Mouse (Mus musculus): ENCODE results near the gene Mtmr14. TPM values are rescaled to one million over a fixed set of nuclear protein-coding genes. Genes with fewer than 3 reads are reported as not detected.

The Mtmr14 gene
- polyA plus RNA-seq, 1 experiment: 19.5 TPM

DNA sequence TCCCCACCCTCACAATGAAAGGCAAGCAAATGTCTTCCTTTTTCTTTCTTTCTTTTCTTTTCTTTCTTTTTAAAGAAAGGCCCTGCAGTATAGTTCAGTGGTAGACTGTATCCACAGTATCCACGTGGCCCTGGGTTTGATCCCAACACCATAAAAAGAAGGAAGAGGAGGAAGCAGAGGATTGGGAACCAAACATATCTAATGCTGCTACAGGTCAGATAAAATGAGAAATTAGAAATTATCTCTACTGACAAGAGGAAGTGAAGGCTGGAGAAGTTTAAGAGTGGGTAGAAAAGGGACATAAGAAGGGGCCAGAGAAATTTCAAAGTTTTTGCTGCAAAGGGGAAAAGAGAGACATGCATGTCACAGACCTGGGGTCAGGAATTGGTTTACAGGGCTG, 48.7 kb downstream of the Mtmr14 start:
- Histone ChIP-seq H3K27me3 (ENCODE audit: control insufficient read depth, insufficient read depth, insufficient read length) (peaks cover 36% of the 10 kb centered on the region), H3K4me3 (ENCODE audit: insufficient read depth, poor library complexity, severe bottlenecking) (no peak overlapping the region), H3K79me2 (ENCODE audit: control insufficient read depth, insufficient read depth) (no peaks in the 10 kb centered on the region), H3K79me3 (ENCODE audit: low read depth) (no peaks in the 10 kb centered on the region), H3K36me3 (ENCODE audit: control insufficient read depth, insufficient read depth) (no peaks in the 10 kb centered on the region), H3ac (ENCODE audit: control insufficient read depth, insufficient read length, low read depth) (no peak overlapping the region)
- no peak for TF ChIP-seq MYOD1 (IDR thresholded peaks at IDR 0.05; ENCODE audit: control insufficient read depth, insufficient read length, low read depth)
- TF ChIP-seq CTCF (IDR thresholded peaks at IDR 0.05; ENCODE audit: control insufficient read depth, insufficient read depth, insufficient read length): no peak
- TF ChIP-seq MAX (IDR thresholded peaks at IDR 0.05): no peak
- no peak for TF ChIP-seq USF1 (IDR thresholded peaks at IDR 0.05; ENCODE audit: low read depth)
- TF ChIP-seq CEBPB (IDR thresholded peaks at IDR 0.05; ENCODE audit: low read depth): no peak
- no peak for TF ChIP-seq MYOG (IDR thresholded peaks at IDR 0.05; ENCODE audit: control insufficient read depth, extremely low read depth, insufficient read length)
- TF ChIP-seq FOSL1 (IDR thresholded peaks at IDR 0.05; ENCODE audit: insufficient read depth, low read length, poor library complexity, severe bottlenecking): no peak

DNA sequence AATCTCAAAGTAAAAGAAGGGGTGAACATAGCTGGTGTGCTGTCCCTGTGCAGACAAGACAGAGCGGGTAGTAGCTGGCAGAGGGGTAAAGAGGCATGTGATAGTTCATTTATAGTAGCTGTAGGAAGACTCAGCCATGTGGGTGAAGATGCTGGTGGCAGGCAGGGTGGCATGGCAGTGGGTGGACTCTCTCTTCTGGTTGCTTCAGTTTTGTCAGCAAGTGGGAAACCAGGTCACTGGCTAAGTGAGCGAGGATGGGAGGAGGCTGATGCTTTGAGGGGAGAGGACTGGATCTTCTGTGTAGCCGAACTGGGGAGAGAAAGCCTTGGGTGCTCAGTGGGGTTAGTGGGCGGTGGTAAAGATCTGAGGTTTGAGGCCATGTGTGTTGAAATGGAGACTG, 49.6 kb downstream of the Mtmr14 start:
- Histone ChIP-seq H3ac (ENCODE audit: control insufficient read depth, insufficient read length, low read depth) (no peak overlapping the region), H3K36me3 (ENCODE audit: control insufficient read depth, insufficient read depth) (no peaks in the 10 kb centered on the region), H3K4me3 (ENCODE audit: insufficient read depth, poor library complexity, severe bottlenecking) (no peak overlapping the region), H3K79me3 (ENCODE audit: low read depth) (no peaks in the 10 kb centered on the region), H3K79me2 (ENCODE audit: control insufficient read depth, insufficient read depth) (no peaks in the 10 kb centered on the region), H3K27me3 (ENCODE audit: control insufficient read depth, insufficient read depth, insufficient read length) (peaks cover 39% of the 10 kb centered on the region)
- TF ChIP-seq MAX (IDR thresholded peaks at IDR 0.05) (no peak), USF1 (IDR thresholded peaks at IDR 0.05; ENCODE audit: low read depth) (no peak), FOSL1 (IDR thresholded peaks at IDR 0.05; ENCODE audit: insufficient read depth, low read length, poor library complexity, severe bottlenecking) (no peak), CTCF (IDR thresholded peaks at IDR 0.05; ENCODE audit: control insufficient read depth, insufficient read depth, insufficient read length) (no peak), CEBPB (IDR thresholded peaks at IDR 0.05; ENCODE audit: low read depth) (no peak), MYOD1 (IDR thresholded peaks at IDR 0.05; ENCODE audit: control insufficient read depth, insufficient read length, low read depth) (no peak), MYOG (IDR thresholded peaks at IDR 0.05; ENCODE audit: control insufficient read depth, extremely low read depth, insufficient read length) (no peak)

DNA sequence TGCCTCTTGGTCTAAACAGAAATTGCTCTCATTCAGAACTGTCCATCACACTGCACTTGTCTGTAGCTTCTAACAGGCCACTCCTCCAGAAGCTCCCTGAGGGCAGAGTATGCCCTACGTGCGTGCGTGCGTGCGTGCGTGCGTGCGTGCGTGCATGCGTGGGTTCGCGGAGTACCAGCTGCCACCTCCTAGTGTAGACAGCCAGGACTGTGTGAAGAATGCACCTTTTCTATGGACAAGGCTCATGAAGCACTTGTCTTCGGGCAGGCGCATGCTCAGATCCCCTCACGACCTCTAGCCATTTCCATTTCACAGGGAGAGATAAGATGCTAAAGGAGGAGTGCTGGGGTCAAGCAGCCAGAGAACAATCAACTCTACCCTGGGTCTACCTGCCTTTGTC, 51.7 kb downstream of the Mtmr14 start:
- TF ChIP-seq MAX (IDR thresholded peaks at IDR 0.05) (no peak), CTCF (IDR thresholded peaks at IDR 0.05; ENCODE audit: control insufficient read depth, insufficient read depth, insufficient read length) (no peak), CEBPB (IDR thresholded peaks at IDR 0.05; ENCODE audit: low read depth) (no peak), FOSL1 (IDR thresholded peaks at IDR 0.05; ENCODE audit: insufficient read depth, low read length, poor library complexity, severe bottlenecking) (no peak), MYOG (IDR thresholded peaks at IDR 0.05; ENCODE audit: control insufficient read depth, extremely low read depth, insufficient read length) (no peak), USF1 (IDR thresholded peaks at IDR 0.05; ENCODE audit: low read depth) (no peak), MYOD1 (IDR thresholded peaks at IDR 0.05; ENCODE audit: control insufficient read depth, insufficient read length, low read depth) (no peak)
- no peaks in the 10 kb centered on the region for H3K36me3 ChIP-seq (ENCODE audit: control insufficient read depth, insufficient read depth)
- H3K79me3 ChIP-seq (ENCODE audit: low read depth): no peaks in the 10 kb centered on the region
- no peaks in the 10 kb centered on the region for H3K79me2 ChIP-seq (ENCODE audit: control insufficient read depth, insufficient read depth)
- no peak overlapping the region for H3K4me3 ChIP-seq (ENCODE audit: insufficient read depth, poor library complexity, severe bottlenecking)
- no peak overlapping the region for H3ac ChIP-seq (ENCODE audit: control insufficient read depth, insufficient read length, low read depth)
- H3K27me3 ChIP-seq (ENCODE audit: control insufficient read depth, insufficient read depth, insufficient read length): peaks cover 18% of the 10 kb centered on the region

DNA sequence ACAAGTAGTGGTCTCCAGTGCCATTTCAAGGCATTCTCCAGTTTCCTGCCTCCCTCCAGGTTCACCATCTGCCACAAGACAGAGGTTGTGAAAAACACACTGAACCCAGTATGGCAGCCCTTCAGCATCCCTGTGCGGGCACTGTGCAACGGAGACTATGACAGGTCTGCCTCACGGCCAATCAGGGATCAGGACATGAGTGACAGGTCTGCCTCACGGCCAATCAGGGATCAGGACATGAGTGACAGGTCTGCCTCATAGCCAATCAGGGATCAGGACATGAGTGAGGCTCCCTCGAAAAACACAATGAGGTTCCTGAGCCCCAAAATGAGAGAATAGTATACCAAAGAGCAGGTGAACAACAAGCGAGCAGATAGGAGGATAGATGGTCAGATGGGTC, 52.7 kb downstream of the Mtmr14 start:
- Histone ChIP-seq H3K79me3 (ENCODE audit: low read depth) (no peaks in the 10 kb centered on the region), H3K79me2 (ENCODE audit: control insufficient read depth, insufficient read depth) (no peaks in the 10 kb centered on the region), H3K27me3 (ENCODE audit: control insufficient read depth, insufficient read depth, insufficient read length) (peaks cover 17% of the 10 kb centered on the region), H3K36me3 (ENCODE audit: control insufficient read depth, insufficient read depth) (no peaks in the 10 kb centered on the region), H3K4me3 (ENCODE audit: insufficient read depth, poor library complexity, severe bottlenecking) (no peak overlapping the region), H3ac (ENCODE audit: control insufficient read depth, insufficient read length, low read depth) (no peak overlapping the region)
- TF ChIP-seq MYOG (IDR thresholded peaks at IDR 0.05; ENCODE audit: control insufficient read depth, extremely low read depth, insufficient read length) (no peak), MAX (IDR thresholded peaks at IDR 0.05) (no peak), CEBPB (IDR thresholded peaks at IDR 0.05; ENCODE audit: low read depth) (no peak), FOSL1 (IDR thresholded peaks at IDR 0.05; ENCODE audit: insufficient read depth, low read length, poor library complexity, severe bottlenecking) (no peak), MYOD1 (IDR thresholded peaks at IDR 0.05; ENCODE audit: control insufficient read depth, insufficient read length, low read depth) (no peak), CTCF (IDR thresholded peaks at IDR 0.05; ENCODE audit: control insufficient read depth, insufficient read depth, insufficient read length) (no peak), USF1 (IDR thresholded peaks at IDR 0.05; ENCODE audit: low read depth) (no peak)

DNA sequence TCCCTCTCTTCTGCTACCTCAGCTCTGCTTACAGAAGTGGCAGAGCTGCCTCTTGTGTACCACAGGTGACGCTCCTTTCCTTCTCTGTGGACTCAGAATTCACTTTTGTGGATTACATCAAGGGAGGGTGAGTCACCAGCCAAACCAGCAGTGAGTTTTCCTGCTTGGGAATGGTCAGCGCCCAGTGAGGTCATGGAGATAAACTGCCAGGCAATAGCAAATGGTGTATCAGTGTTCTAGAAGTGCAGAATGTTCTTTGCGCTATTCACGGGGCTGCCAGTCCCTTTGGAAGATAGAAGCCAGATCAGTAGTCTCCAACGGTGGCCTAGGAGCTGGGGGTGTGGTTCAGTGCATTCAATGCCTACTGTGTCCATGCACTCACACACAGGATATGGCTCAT, 55.3 kb downstream of the Mtmr14 start:
- TF ChIP-seq MAX (IDR thresholded peaks at IDR 0.05) (no peak), USF1 (IDR thresholded peaks at IDR 0.05; ENCODE audit: low read depth) (no peak), MYOG (IDR thresholded peaks at IDR 0.05; ENCODE audit: control insufficient read depth, extremely low read depth, insufficient read length) (no peak), FOSL1 (IDR thresholded peaks at IDR 0.05; ENCODE audit: insufficient read depth, low read length, poor library complexity, severe bottlenecking) (no peak), MYOD1 (IDR thresholded peaks at IDR 0.05; ENCODE audit: control insufficient read depth, insufficient read length, low read depth) (no peak)
- Histone ChIP-seq H3K79me3 (ENCODE audit: low read depth) (no peaks in the 10 kb centered on the region), H3K79me2 (ENCODE audit: control insufficient read depth, insufficient read depth) (no peaks in the 10 kb centered on the region), H3K4me3 (ENCODE audit: insufficient read depth, poor library complexity, severe bottlenecking) (no peak overlapping the region), H3ac (ENCODE audit: control insufficient read depth, insufficient read length, low read depth) (no peak overlapping the region), H3K36me3 (ENCODE audit: control insufficient read depth, insufficient read depth) (no peaks in the 10 kb centered on the region), H3K27me3 (ENCODE audit: control insufficient read depth, insufficient read depth, insufficient read length) (peaks cover 7% of the 10 kb centered on the region)

DNA sequence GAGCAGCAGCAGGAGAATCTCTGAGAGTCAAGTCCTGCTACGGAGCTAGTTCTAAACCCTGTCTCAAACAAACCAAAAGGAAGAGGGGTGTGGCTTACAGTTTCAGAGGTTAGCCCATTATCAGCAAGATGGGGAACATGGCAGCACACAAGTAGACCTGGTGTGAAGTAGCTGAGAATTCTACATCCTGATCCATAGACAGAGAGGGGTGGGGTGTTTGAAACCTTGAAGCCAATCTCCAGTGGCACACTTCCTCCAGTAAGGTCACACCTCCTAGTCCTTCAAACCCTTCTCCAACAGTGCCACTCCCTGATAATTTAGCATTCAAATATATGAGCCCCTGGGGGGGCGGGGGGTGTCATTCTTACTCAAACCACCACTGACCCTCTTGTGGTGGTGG, 58.4 kb downstream of the Mtmr14 start:
- H3K27me3 ChIP-seq (ENCODE audit: control insufficient read depth, insufficient read depth, insufficient read length): peaks cover 4% of the 10 kb centered on the region
- no peak overlapping the region for H3K4me3 ChIP-seq (ENCODE audit: insufficient read depth, poor library complexity, severe bottlenecking)

More for the DNA sequence above, 58.4 kb downstream of the Mtmr14 start:
- no peak for TF ChIP-seq CTCF (IDR thresholded peaks at IDR 0.05; ENCODE audit: control insufficient read depth, insufficient read depth, insufficient read length)
- no peak for TF ChIP-seq MAX (IDR thresholded peaks at IDR 0.05)
- no peak for TF ChIP-seq MYOG (IDR thresholded peaks at IDR 0.05; ENCODE audit: control insufficient read depth, extremely low read depth, insufficient read length)
- no peak for TF ChIP-seq CEBPB (IDR thresholded peaks at IDR 0.05; ENCODE audit: low read depth)
- TF ChIP-seq USF1 (IDR thresholded peaks at IDR 0.05; ENCODE audit: low read depth): no peak
- TF ChIP-seq MYOD1 (IDR thresholded peaks at IDR 0.05; ENCODE audit: control insufficient read depth, insufficient read length, low read depth): no peak
- TF ChIP-seq FOSL1 (IDR thresholded peaks at IDR 0.05; ENCODE audit: insufficient read depth, low read length, poor library complexity, severe bottlenecking): no peak
- H3ac ChIP-seq (ENCODE audit: control insufficient read depth, insufficient read length, low read depth): no peak overlapping the region
- H3K36me3 ChIP-seq (ENCODE audit: control insufficient read depth, insufficient read depth): no peaks in the 10 kb centered on the region
- no peaks in the 10 kb centered on the region for H3K79me3 ChIP-seq (ENCODE audit: low read depth)
- H3K79me2 ChIP-seq (ENCODE audit: control insufficient read depth, insufficient read depth): no peaks in the 10 kb centered on the region

Data from C2C12 (cell line).